Mouse (Mus musculus) liver, postnatal 0 days (tissue): Measurements from ENCODE around the gene Psmd4.

Experiments used
- CTCF ChIP-seq: sonication (generic); IDR thresholded peaks from 2 replicates; pipeline ENCODE4 v1.5.1; 2016; ENCODE audit warnings: antibody characterized with exemption, low read depth
- EP300 ChIP-seq: IDR thresholded peaks from 2 replicates; pipeline ENCODE4 v1.6.1; 2016; ENCODE audit warnings: antibody characterized with exemption, low read depth, mild to moderate bottlenecking

DNA sequence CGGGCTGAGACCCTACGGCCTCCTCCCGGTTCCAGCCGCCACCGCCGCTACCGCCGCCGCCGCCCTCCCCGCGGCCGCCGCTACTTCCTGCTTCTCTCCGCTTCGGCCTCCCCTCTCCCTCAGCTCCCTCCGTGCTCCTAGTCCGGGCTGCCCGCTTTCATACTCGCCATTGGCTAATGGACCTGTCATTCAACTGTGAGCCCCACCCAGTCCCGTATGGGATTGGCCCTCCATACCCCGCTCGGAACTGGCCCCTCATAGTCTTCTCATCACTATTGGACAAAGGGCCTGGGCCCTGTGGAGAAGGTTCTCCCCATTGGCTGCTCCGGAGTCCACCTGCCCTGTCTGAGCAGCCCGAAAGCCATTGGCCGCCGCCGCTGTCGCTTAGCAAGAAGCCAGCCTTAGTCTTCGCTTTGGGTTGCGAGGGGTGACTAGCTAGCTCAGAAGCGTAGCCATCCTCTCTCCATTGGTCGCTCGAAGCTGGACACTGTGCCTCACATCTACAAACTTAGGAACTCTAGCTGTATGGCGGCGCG, 27.0 kb downstream of the Psmd4 start, which contains the start of gene Zfp687:
- no peak for TF ChIP-seq CTCF
- TF ChIP-seq EP300: no peak
